Mouse (Mus musculus) CH12.LX (cell line): ENCODE data around the gene Ppm1l. TPM values are rescaled to one million over a fixed set of nuclear protein-coding genes. Genes with fewer than 3 reads are reported as not detected.

Experiments used
- DNase-seq: peaks from one replicate; pipeline ENCODE4 v3.0.0-alpha.2; 2013; ENCODE audit errors: extremely low read depth
- H3K27ac ChIP-seq: 2 replicates; pipeline ENCODE4 v1.5.1; 2012; ENCODE audit warnings: low read depth, mild to moderate bottlenecking, control low read depth, moderate library complexity; ENCODE audit not compliant: insufficient read depth
- H3K27me3 ChIP-seq: replicated peaks from 2 replicates; pipeline ENCODE3; 2012; ENCODE audit warnings: inconsistent platforms
- H3K36me3 ChIP-seq, 2 experiments: replicated peaks in 1 of 2; 2 replicates each; pipeline versions ENCODE3 to v1.6.1; 2012; ENCODE audit warnings: inconsistent platforms in 1 of 2, low read length in 1 of 2, mild to moderate bottlenecking in 1 of 2, mixed read lengths in 1 of 2, moderate library complexity in 1 of 2; ENCODE audit not compliant: control insufficient read depth in 1 of 2, insufficient read depth in 1 of 2
- H3K4me1 ChIP-seq, 2 experiments: 2 replicates each; pipeline ENCODE4 v1.6.1; 2012; ENCODE audit warnings: inconsistent platforms in 1 of 2, moderate library complexity in 1 of 2; ENCODE audit not compliant: insufficient read depth in 2 of 2, control insufficient read depth in 1 of 2
- H3K4me2 ChIP-seq: 2 replicates; pipeline ENCODE4 v1.6.1; 2012; ENCODE audit warnings: low read depth, mild to moderate bottlenecking, control low read depth; ENCODE audit not compliant: poor library complexity, insufficient read depth, severe bottlenecking
- H3K4me3 ChIP-seq, 3 experiments: fragments of 150-350 bp in 1 of 3; sonication (generic) in 1 of 3; replicated peaks in 1 of 3; 2 replicates each; pipeline versions ENCODE3 to v1.5.1; 2011 to 2012; ENCODE audit warnings: low read depth in 2 of 3, low read length in 2 of 3, mild to moderate bottlenecking in 2 of 3, moderate library complexity in 2 of 3, control low read depth in 1 of 3, improper control_type of control experiment in 1 of 3, inconsistent platforms in 1 of 3, mixed read lengths in 1 of 3; ENCODE audit not compliant: poor library complexity in 1 of 3
- H3K79me2 ChIP-seq: replicated peaks from 2 replicates; pipeline ENCODE4 v1.6.1; 2012; ENCODE audit warnings: mild to moderate bottlenecking, moderate library complexity; ENCODE audit not compliant: control insufficient read depth, poor library complexity, insufficient read depth, severe bottlenecking; ENCODE audit errors: extremely low read depth
- H3K9ac ChIP-seq: 2 replicates; pipeline ENCODE4 v1.6.1; 2012; ENCODE audit warnings: low read depth, mild to moderate bottlenecking, control low read depth, moderate library complexity; ENCODE audit not compliant: insufficient read depth
- H3K9me3 ChIP-seq: replicated peaks from 2 replicates; pipeline ENCODE3; 2012; ENCODE audit warnings: low read length, inconsistent platforms, mixed read lengths
- CHD1 ChIP-seq: IDR thresholded peaks from 2 replicates; pipeline ENCODE4 v1.6.1; 2012; ENCODE audit warnings: low read depth, low read length, improper control_type of control experiment, inconsistent platforms
- CHD2 ChIP-seq: IDR thresholded peaks from 2 replicates; pipeline ENCODE4 v1.6.1; 2011; ENCODE audit warnings: low read length, improper control_type of control experiment
- E2F4 ChIP-seq: IDR thresholded peaks from 2 replicates; pipeline ENCODE4 v1.6.1; 2011; ENCODE audit warnings: low read depth, low read length, improper control_type of control experiment; ENCODE audit not compliant: insufficient replicate concordance
- EP300 ChIP-seq: IDR thresholded peaks from 2 replicates; pipeline ENCODE4 v1.6.1; 2011; ENCODE audit warnings: low read length, improper control_type of control experiment
- GABPA ChIP-seq: IDR thresholded peaks from 2 replicates; pipeline ENCODE4 v1.6.1; 2012; ENCODE audit warnings: low read depth, low read length, improper control_type of control experiment, inconsistent platforms; ENCODE audit not compliant: insufficient replicate concordance
- HCFC1 ChIP-seq: IDR thresholded peaks from 2 replicates; pipeline ENCODE4 v1.6.1; 2012; ENCODE audit warnings: low read depth, mild to moderate bottlenecking, inconsistent platforms, low read length, improper control_type of control experiment
- IRF4 ChIP-seq: IDR thresholded peaks from 2 replicates; pipeline ENCODE4 v1.6.1; 2014; ENCODE audit warnings: low read depth, mild to moderate bottlenecking, inconsistent platforms, low read length, improper control_type of control experiment
- JUN ChIP-seq: IDR thresholded peaks from 2 replicates; pipeline ENCODE4 v1.6.1; 2011; ENCODE audit warnings: low read depth, mild to moderate bottlenecking, low read length, improper control_type of control experiment, moderate library complexity; ENCODE audit not compliant: insufficient read depth
- JUND ChIP-seq: conservative IDR thresholded peaks from 2 replicates; pipeline ENCODE4 v1.6.1; 2011; ENCODE audit warnings: low read depth, low read length, improper control_type of control experiment
- MAFK ChIP-seq: IDR thresholded peaks from 2 replicates; pipeline ENCODE4 v1.6.1; 2011; ENCODE audit warnings: low read length, improper control_type of control experiment; ENCODE audit not compliant: insufficient replicate concordance
- MAX ChIP-seq: IDR thresholded peaks from 2 replicates; pipeline ENCODE4 v1.6.1; 2011; ENCODE audit warnings: low read length, improper control_type of control experiment
- NELFE ChIP-seq: IDR thresholded peaks from 2 replicates; pipeline ENCODE4 v1.6.1; 2011; ENCODE audit warnings: low read depth, low read length, improper control_type of control experiment
- PAX5 ChIP-seq: IDR thresholded peaks from 2 replicates; pipeline ENCODE4 v1.6.1; 2012; ENCODE audit warnings: low read length, inconsistent platforms, mixed read lengths
- SIN3A ChIP-seq: IDR thresholded peaks from 2 replicates; pipeline ENCODE4 v1.6.1; 2012; ENCODE audit warnings: low read length, improper control_type of control experiment, inconsistent platforms
- SMC3 ChIP-seq: IDR thresholded peaks from 2 replicates; pipeline ENCODE4 v1.6.1; 2011; ENCODE audit warnings: low read depth, low read length, improper control_type of control experiment
- TBP ChIP-seq: conservative IDR thresholded peaks from 2 replicates; pipeline ENCODE4 v1.6.1; 2011; ENCODE audit warnings: low read depth, low read length, improper control_type of control experiment
- TCF12 ChIP-seq: IDR thresholded peaks from 2 replicates; pipeline ENCODE4 v1.6.1; 2014; ENCODE audit warnings: low read depth, mild to moderate bottlenecking, inconsistent platforms, low read length, improper control_type of control experiment
- UBTF ChIP-seq: IDR thresholded peaks from 2 replicates; pipeline ENCODE4 v1.6.1; 2012; ENCODE audit warnings: low read depth, mild to moderate bottlenecking, inconsistent platforms, low read length, improper control_type of control experiment, moderate library complexity
- USF2 ChIP-seq: conservative IDR thresholded peaks from 2 replicates; pipeline ENCODE4 v1.6.1; 2011; ENCODE audit warnings: low read depth, low read length, improper control_type of control experiment
- ZMIZ1 ChIP-seq: IDR thresholded peaks from 2 replicates; pipeline ENCODE4 v1.6.1; 2012; ENCODE audit warnings: low read depth, mild to moderate bottlenecking, inconsistent platforms, low read length, improper control_type of control experiment
- ZNF384 ChIP-seq: IDR thresholded peaks from 2 replicates; pipeline ENCODE4 v1.6.1; 2012; ENCODE audit warnings: low read depth, low read length, improper control_type of control experiment, inconsistent platforms
- dilution Hi-C: fragments of 300-500 bp; cut with MboI; formaldehyde crosslinking; loops from 2 replicates; pipeline ENCODE4 v1.14.3; 2020; ENCODE audit warnings: low sequenced_read_pairs; ENCODE audit not compliant: extremely low pct_unique_long_range_greater_than_20kb, extremely low pct_ligation_motif_present
- in situ Hi-C: fragments of 300-500 bp; cut with MboI; formaldehyde crosslinking; loops from 3 replicates; pipeline ENCODE4 v1.14.3; 2019; ENCODE audit warnings: low sequenced_read_pairs, low pct_ligation_motif_present, low pct_unique_long_range_greater_than_20kb, mixed read lengths
- polyA plus RNA-seq: library from polyadenylated mRNA; unstranded; fragments of >175 nt; gene quantifications from 2 replicates; pipeline ENCODE4 v1.2.1, GENCODE M21; 2012; ENCODE audit warnings: low read depth; ENCODE audit not compliant: insufficient read length
- total RNA-seq, 2 experiments: library from RNA; depleted of rRNA; stranded (reverse); fragments of 300-350 nt in 1 of 2; fragments of >200 nt in 1 of 2; gene quantifications; 2 replicates each; pipeline ENCODE4 v1.2.3; 2012 to 2014

The Ppm1l gene
- total and polyA plus RNA-seq, 3 experiments = 0.68 to 2.4 (median 1.7) TPM

GRCm38 (mm10) chr3:69292628-69293027, 24.0 kb upstream of the Ppm1l start:
- dilution Hi-C loops = no loop called here
- no peak overlapping the region for H3K9ac ChIP-seq
- no peak overlapping the region for H3K4me3 ChIP-seq
- H3K9me3 ChIP-seq = no peaks in the 10 kb centered on the region
- no peaks in the 10 kb centered on the region for H3K27me3 ChIP-seq
- H3K4me2 ChIP-seq = no peak overlapping the region
- H3K36me3 ChIP-seq = no peaks in the 10 kb centered on the region
- peaks cover 6 to 15% of the 10 kb centered on the region in 2 experiments; a peak in 3 of 4 replicates for H3K4me1 ChIP-seq
- in situ Hi-C loops = no loop called here
- no peak for TF ChIP-seq E2F4
- TF ChIP-seq JUND = no peak
- TF ChIP-seq ZNF384 = no peak
- TF ChIP-seq IRF4 = no peak
- TF ChIP-seq CHD1 = no peak
- TF ChIP-seq EP300 = no peak
- no peak for TF ChIP-seq SMC3
- no peak for TF ChIP-seq NELFE
- TF ChIP-seq, all 38 proteins: peak for 0
- H3K79me2 ChIP-seq = no peaks in the 10 kb centered on the region
- H3K27ac ChIP-seq = no peak overlapping the region
- DNase-seq = no peak

- TF ChIP-seq GABPA (no peak), PAX5 (no peak), ZMIZ1 (no peak), CHD2 (no peak), NELFE (no peak), USF2 (no peak), HCFC1 (no peak), SIN3A (no peak), MAX (no peak), JUND (no peak), MAFK (no peak), TBP (no peak), JUN (no peak), E2F4 (no peak), TCF12 (no peak), EP300 (no peak), UBTF (no peak)
- TF ChIP-seq, all 38 proteins: peak for 0
- H3K27me3 ChIP-seq = no peaks in the 10 kb centered on the region
- H3K4me2 ChIP-seq = no peak overlapping the region
- no peak overlapping the region for H3K4me3 ChIP-seq
- H3K4me1 ChIP-seq = no peaks in the 10 kb centered on the region
- dilution Hi-C loops (no loop called here), in situ Hi-C loops (no loop called here)
- H3K27ac ChIP-seq = no peak overlapping the region
- H3K9me3 ChIP-seq = no peaks in the 10 kb centered on the region
- no peaks in the 10 kb centered on the region for H3K36me3 ChIP-seq
- no peaks in the 10 kb centered on the region for H3K79me2 ChIP-seq
- H3K9ac ChIP-seq = no peak overlapping the region
- DNase-seq = no peak
These were observed 20.4 kb upstream of the Ppm1l start for GRCm38 (mm10) chr3:69296270-69296669.
